Mouse (Mus musculus): Measurements from ENCODE around the gene Gm20379.
A peak's percentile ranks its signal among the peaks of the same experiment; 100 is the strongest.

The Gm20379 gene

DNA sequence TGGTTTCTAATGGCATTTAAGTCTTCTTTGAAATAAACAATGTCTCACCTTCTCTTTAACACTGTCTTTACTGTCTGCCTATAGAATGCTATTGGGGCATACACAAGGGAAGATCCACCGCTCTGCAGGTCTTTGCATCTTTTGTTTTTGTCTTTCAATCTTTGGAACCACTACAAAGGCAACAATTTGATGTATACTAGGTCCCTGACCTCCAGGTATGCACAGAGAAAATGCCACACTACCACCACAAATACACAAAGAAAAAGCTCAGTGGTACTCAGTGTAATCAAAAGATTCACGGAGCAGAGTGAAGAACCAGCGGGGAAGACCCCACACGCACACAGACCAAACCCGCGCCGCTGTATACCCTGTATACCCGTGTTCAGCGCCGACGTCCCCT, at the start of gene Gm20379:
Gm20379 (plus strand) TSS at position 301 of the 400 bp plus-strand sequence.
- no peak for DNase-seq

DNA sequence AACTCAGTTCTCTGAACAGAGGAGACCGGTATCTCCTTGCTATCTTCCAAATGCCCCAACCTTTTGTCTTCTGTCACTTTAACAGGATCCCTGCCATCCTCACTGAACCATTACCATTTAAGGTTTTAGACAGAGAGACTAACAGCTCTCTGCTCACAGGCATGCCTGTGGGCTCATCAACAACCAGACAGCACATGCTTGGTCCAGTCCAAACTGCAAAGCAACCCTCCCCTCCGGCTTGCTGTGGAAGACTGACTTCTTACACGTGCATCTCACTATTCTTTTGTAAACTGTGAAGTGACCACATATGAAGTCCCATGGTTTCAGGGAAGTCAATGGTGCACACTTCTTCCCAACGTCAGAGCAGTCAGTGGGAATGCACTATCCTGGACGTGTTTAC, 44.5 kb upstream of the Gm20379 start:
- no peak for DNase-seq

DNA sequence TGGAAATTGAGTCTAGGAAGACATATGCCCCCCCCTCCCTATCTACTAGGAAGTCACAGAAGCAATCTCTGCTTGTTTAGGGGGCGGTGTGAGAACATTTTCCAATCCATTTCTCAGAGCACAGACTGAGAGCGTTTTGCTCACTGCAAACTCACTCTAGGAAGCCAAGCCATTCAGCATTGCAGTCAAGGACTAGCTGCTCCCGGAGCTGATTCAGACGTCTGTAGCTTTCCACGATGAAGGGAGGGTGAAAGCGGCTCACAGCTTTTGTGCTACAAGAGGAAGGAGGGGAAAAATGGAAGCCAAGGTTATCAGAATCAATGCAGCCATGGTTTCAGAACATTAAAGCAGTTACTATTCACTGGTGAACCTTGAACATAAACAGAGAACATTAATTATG, 42.2 kb upstream of the Gm20379 start:
- DNase-seq: no peak

DNA sequence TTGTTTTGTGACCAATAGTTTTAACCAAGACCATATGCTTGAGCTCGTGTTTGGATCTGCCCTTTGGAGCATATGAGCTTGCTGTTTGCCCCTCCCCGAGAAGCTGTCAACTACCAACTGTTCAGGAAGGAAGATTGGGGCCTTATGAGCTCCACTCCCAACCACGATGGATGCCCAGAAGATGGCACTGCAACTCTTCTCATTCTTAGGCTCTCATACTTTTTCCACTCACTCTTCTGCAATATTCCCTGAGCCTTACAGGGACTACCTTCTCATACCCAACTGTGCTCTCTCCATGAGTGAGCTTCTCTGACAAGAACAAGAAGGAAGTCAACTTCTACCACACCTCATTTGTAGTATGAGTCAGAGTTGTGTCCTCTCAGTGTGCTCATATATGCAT, 38.7 kb upstream of the Gm20379 start:
- DNase-seq: no peak

DNA sequence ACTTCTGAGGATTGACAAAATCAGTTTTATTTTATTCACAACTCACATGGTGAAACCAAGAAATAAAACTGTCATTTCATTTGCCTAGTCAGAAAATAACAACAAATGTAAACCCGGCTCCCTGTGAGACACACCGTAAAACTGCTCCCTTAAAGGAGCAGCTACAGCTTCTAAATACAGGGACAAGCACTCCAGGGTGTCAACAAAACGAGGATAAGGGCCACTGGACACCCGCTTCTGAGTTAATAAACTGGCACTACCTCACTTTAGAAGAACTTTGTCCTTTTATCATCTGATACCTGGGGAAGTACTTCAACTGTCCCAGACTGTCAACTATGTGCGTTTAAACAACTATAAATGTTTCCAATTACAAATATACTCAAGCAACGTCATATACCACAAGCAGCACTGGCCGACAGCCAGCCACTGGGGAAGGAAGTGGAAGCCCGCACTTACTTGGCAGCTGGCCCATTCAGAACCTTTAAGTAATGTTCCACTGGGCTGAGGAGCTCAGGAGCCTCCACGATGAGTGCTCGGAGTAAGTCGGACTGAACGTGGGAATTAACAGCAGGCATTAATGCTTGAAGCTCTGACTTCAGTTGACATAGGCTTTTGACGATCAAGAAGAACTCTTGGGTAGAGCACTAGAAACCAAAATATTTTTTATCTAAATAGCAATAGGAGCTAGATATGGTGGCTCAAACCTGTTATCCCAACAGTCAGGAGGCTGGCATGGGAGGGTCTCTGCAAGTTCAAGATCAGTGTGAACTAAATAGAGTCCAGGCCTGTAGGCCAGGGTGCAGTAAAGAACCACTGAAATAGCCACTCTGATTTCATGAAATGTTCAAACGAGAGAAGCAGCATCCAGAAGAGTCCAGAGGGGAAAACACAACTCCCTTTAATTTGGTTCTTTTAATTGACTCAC, 31.2 kb upstream of the Gm20379 start:
- DNase-seq: peak; percentile 30 to 52

DNA sequence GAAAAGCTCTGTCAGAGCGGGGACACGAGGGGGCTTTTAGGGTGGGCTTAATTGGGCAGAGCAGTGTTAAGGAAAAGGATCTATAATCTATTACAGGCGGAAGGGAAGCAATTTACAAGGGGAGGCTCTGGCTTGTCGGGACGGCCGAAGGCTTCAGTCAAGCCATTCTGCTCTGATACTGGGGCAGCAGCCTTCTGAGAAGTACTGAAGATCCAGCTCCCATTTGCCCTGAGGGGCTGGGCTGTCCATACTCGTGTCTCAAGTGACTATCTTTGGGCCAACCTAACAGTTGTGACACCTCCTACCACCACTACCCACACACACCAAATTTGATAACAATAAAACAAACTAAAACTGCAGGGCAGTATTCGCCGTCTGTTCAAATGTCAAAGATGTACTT, 30.5 kb upstream of the Gm20379 start:
- no peak for DNase-seq

DNA sequence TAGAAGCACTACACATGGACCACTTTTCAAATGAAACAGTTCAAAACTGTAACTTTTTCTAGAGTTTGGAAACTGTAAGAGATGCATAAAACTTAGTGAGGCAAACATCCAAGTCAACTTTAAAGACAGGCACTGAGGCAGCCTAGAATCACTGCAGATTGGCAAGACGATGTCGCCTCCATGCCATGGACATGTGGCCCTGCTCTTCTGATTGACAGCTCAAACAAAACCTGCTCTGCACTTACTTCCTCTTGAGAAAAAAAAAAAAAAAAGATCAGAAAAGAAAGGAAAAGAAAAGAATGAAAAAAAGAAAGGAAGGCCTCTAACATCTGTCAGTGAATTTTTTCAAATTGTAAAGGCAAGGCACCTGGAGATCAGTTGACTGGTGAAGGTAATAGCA, 28.8 kb upstream of the Gm20379 start:
- DNase-seq: no peak

DNA sequence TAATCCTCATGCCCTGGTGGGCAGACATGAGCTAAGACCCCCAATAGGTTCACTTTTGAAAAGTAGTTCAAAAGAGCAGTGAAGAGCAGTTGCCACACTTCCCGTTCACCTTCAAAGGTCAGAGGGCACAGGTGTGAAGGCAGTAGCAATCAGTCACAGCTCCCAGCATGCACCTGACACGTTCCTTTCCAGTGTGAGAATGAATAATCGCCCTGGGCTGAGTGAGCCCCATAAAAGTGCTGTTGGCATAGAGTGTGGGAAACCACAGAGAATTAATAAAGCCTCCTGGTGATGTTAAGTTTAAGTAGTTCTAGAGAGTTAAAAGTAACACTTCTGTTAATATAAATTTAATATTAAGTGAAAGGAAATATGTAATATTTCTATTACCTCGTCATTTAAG, 14.2 kb upstream of the Gm20379 start:
- no peak for DNase-seq

DNA sequence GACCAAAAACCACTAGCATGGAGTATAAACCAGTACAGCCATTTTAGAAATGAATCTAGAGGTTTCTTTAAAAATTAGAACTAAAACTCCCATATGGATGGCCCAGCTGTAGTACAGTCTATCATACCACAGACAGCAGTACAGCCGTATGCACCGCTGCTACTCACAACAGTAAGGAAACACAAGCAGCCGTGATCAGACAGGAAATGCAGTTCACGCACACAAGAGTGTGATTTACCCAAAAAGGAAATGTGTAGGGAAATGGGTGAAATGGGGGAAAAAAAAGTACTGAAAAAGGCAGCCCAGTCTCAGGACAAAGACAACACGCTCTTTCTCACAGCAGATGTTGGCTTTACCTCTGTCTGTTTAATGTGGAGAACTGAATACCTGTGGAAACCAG, 11.9 kb upstream of the Gm20379 start:
- DNase-seq: no peak

DNA sequence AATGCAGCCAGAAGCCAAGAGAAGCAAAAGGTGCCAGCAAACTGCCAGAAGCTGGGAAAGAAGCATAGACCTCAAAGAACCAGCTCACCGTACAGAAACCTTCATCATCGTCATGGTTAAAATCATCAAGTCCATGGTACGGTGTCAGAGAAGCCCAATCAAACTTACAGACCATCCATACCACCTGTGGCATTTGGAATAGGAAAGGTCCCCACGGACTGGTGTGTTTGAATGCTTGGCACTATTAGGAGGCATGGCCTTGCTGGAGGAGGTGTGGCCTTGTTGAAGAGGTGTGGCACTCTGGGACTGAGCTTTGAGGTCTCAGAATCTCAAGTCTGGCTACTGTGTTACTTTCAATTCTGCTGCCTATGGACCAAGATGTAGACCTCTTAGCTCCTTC, 9.3 kb upstream of the Gm20379 start:
- DNase-seq: no peak

DNA sequence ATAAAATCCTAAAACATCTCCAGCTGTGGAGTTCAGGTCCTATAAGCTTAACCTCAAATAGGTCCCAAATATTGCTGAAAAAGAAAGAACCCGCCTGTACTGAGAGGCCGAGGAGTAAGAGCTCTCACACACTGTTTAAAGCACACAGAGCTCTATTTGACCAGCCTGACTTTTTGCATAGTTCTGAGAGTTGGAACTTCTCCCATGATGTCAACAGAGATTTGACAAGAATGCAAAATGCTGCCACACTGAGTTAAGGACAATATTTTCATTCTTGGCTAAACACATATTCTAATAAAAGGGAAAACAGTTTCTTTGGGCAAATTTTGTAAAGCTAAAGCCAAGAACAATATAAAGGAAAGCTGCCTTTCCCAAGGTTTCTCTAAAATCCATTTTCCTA, 8.8 kb upstream of the Gm20379 start:
- DNase-seq: no peak

DNA sequence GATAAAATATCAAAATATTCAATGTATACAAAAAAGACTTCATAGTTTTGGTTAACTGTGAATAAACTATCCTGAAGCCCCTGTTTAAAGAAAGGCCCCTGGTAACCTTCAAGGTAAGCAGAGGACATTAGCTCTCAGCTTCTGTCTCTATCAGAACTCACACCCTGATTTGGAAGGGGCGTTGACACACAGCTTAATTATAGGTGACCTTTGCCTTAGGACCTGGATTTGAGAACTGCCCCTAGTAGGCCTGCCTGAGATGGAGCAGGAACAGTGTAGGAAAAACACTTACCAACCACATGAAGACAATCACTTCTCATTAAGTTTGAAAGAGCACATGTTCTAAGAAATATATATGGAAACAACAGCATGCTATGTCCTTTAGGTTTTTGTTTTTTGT, 6.3 kb upstream of the Gm20379 start:
- no peak for DNase-seq

DNA sequence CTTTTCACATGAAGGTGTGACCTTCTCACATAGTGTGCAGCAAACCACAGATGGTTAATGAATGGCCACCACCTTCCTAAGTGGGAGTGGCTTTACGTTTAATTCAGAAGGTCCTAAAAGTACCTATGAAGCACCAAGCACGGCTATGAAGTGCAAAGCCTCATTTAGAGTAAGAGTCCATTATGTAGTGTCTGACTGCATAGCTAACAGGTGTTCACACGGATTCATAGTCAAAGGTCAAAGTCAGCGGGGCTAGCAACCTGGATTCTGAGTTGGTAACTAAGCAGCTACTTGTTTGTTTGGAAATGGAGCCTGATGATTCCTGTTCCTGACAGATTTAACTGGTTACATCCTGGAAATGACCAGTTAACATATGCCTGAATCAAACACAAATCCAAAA, 4.0 kb upstream of the Gm20379 start:
- DNase-seq: no peak

DNA sequence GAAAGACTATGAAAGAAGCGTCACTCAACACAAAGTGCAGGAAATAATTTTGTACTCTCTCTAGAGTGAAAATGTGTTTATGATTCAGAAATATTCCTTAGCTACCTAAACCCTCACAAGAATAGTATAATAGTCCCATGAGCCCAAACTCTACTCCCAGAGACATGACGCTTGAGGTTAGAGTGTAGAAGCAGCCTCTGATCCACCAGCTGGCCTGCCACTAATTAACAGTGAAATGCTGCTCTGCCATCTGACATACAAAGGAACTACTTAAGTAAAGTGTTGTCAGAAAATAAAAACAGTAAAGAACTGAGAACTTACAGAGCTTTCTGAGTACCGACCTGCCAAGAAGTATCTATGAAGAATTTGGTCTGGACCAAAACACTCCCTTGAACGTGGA, 3.3 kb upstream of the Gm20379 start:
- DNase-seq: no peak

DNA sequence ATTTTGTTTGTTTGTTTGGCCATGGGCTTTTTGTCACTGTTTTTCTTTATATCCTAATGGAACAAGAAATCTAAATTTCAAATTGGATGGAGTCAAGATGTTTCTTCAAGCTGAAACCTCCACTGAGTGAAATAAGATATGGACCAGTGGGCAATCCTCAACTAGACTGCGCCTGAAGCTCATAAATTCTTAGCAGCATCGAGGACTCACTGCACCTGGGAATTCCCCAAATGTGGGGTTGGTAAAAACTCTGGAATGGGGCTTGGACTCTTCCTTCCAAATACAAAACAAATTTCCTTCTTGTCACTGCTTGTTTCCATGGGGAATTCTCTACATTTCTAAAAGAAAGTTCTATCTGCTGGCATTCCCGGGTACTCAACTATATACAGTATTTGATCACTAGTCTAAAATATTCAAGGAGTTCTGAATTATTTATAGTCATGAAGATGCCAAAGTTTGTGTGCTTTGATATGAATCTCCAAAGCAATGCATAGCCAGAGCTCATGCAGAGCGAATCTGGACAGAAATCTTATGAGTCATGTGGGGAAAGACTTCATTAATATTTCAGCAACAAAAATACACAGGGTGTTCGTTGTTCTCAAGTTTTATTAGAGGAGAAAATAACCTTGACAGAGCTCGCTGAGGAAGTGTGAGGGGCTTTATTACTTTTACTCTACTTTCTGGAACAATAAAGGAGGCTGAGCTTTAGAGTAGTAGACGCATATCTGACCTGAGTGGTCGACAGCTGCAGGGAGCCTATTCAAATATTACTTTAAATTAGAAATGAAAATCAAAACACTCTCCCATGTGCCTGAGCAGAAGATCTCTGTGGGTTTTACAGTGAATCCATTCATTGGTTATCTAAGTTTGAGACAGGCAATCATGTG, 2.5 kb upstream of the Gm20379 start:
- DNase-seq: no peak

DNA sequence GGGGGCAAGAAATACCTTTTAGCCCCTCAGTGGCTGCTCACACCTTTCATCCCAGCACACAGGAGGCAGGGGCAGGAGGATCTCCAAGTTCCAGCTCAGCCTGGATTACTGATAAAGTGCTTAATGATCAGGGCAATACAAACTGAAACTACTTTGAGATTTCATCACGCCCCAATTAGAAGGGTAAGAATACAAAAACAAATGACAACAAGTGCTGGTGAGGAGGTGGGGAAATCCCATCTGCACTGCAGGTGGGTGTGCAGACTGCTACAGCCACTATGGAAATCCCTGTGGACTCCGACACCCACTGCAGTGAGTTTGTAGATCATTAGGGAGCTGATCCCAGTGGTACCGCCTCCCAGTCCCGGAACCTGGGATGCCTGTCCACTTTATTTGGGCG, 1.5 kb upstream of the Gm20379 start:
- no peak for DNase-seq

DNA sequence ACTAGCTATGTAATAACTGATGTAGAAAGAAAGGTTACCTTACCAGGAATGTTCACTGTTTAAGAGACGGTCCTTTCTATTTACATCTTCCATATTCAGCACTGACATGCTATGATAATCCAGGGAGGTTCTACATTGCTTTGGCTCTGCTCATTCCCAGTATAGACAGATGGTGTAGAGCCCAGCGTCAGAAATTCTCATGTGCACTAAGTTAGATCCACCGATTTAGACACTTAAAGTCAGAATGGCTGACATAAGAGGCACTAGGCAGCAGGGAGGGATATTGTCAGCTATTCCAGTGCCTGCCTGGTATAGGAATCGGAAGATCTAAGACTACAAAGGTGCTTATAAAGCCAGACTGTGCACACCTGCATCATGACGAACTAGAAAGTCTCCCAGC, 8.8 kb downstream of the Gm20379 start:
- no peak for DNase-seq

DNA sequence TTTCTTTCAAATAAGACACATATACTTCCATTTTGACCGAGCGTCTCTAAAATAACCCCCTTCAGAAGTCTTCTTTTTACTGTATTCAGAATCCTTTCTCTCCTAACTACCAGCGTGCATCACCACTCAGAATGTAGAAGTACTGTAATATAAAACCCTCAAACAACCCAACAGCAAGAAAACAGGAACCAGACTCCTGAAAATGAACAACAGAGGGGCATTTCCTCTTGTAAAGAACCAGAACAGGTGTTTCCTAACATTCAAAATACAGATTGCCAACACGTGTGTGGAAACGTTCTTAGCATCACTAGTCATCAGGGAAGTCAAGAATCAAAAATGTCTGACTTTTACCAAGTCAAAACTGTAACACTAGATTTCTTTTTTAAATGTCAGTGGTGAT, 15.0 kb downstream of the Gm20379 start:
- no peak for DNase-seq

DNA sequence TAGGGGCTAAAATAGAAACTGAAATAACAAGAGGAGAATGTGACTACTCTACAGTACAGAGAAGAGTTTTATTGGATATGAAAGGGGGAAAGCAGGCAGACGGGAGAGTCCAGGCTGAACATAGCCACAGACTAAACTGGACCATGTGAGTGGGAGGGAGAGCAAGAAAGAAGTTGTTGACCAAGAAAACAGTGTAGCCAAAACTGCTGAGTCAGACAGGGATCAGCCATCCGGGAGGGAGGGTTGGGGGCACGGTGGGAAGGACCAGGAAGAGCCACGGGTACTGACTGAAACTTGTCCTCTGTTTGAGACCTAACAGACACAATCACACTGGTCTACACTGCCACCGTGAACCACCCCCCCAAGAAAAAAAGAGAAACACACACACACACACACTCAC, 20.2 kb downstream of the Gm20379 start:
- no peak for DNase-seq

DNA sequence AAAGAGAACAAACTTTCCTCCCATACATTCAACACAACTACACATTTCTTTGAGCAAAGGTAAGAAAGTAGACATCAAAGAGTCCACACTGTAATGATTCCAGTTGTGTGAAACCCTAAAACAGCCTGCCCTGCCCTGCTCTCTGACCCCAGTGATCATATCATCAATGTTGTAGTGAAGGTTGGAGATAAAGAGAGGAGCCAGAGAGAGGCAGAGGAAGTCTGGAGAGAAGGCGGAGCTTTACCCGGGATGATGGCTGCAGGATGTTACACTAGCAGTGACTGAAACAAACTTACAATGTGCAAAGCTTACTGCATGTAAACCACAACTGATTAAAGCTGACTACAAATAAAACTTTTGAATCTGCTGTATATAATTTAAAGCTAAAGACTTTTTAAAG, 22.2 kb downstream of the Gm20379 start:
- DNase-seq: no peak

DNA sequence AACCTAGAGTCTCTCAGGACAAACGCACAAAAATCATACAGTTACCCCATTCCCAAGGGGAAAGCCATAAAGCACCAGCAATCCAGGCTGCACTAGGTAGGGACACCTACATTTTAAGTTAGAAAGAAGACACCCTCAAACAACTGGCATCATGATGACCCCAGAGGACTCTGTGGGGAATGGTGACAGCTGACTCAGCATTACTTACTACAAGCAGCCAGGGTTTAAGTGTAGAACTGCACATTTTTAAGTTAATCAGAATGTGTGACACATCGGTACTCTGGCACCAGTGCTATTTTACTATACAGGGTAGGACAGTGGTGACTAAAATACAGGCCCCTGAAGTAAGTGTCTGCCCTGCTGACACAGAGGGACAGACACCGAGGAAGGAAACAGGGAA, 24.8 kb downstream of the Gm20379 start:
- DNase-seq: no peak

DNA sequence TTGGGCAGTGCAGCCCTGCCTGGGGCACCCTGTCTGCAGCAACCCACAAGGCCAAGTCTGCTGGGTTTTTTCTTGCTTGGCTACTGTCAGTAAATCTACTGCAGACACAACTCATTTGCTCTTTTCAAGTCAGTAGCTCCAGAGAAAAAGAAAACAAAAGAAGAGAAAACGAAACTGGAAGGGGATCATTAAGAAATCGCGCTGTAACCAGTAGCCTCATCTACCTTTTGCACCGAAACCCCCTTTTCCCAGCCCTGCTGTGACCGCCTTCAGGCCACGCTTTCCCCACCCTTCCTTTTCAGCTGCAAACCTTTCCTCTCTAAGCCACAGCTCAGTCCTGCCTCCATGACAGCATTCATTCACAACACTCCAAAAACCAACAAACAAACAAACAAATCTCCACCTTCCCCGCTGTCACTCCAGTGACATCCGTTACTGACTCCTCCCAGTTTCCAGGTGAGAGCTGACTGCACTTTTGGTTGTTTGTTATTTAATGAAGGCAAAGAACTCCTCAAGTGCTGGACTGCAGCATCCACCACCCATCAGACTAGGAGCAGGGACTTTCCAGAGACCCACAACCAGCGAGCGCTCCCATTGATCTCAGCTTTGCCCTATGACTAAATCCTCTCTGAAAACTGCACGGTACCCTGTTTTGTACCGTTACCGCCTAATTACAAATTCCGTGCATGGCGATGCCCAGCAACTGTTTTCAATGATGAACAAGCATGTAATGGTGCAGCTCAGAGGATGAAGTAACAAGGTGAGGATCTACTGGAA, 26.5 kb downstream of the Gm20379 start:
- DNase-seq: no peak

DNA sequence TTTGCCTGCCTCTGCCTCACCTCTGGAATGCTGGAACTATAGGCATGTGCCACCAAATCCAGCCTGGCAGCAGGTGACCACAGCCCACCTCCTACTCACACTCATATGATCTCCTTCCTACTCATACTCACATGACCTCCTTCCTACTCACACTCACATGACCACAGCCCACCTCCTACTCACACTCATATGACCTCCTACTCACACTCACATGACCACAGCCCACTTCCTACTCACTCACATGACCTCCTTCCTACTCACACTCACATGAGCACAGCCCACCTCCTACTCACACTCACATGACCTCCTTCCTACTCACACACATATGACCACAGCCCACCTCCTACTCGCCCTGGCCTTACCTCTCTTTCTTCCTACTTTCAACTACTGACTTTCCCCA, 31.1 kb downstream of the Gm20379 start:
- no peak for DNase-seq

Data from cerebellum, postnatal 10 days (tissue).